ENCODE assay signal across 11 mouse cellular contexts in the genomic region with DNA sequence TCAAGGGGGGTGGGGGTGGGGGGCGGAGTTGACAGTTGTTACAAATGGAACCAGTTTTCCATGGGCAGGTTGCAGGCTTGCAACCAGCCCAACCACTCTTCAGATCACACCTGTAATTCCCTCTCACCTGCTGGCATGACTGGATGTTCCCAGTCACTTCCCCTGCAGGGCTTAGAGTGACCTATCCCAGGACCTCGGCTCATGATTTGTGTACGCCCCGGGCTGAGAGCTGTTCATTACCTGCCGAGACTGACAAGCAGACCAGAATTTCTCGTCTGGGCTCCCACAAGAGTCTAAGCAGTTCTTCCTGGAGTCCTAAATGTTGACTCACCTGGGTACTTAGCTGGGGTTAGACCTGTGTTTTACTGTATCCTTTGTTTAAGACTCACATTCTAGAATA.
DNase-seq lines count a peak whose midpoint lies in the region; ATAC-seq and TF ChIP-seq lines count a peak whose summit lies in the region.
"Had no signal": no experiment of that assay in that cellular context is flagged by ENCODE, and none has a peak within 500 bp of the region (broad histone marks: within the 10 kb centered on the region; RNA-seq: fewer than 3 reads in every experiment).

No protein-coding gene starts in this region.

- no peaks in the 10 kb centered on the region for H3K36me3 ChIP-seq in hindbrain, embryonic 10.5 days
- no peaks in the 10 kb centered on the region for H3K36me3 ChIP-seq in hindbrain, embryonic 13.5 days
- no peaks in the 10 kb centered on the region for H3K36me3 ChIP-seq in neural tube, embryonic 11.5 days (ENCODE audit: control insufficient read depth, insufficient read depth, low read length)
- H3K36me3 ChIP-seq in stomach, embryonic 14.5 days (ENCODE audit: control insufficient read depth, insufficient read depth, low read length), result no peaks in the 10 kb centered on the region
- H3K36me3 ChIP-seq in midbrain, postnatal 0 days (ENCODE audit: insufficient read depth, low read length), result no peaks in the 10 kb centered on the region

- no peak overlapping the region for H3K4me2 ChIP-seq in hindbrain, embryonic 13.5 days
- no peak overlapping the region for H3K4me2 ChIP-seq in neural tube, embryonic 11.5 days (ENCODE audit: low read depth)
- H3K4me2 ChIP-seq in stomach, embryonic 14.5 days (replicated peaks; ENCODE audit: low read depth, low read length), result no peak overlapping the region
- H3K4me2 ChIP-seq in midbrain, postnatal 0 days (ENCODE audit: low read depth, low read length, poor library complexity, severe bottlenecking), result no peak overlapping the region

- peaks cover 82% of the 10 kb centered on the region for H3K4me1 ChIP-seq in hindbrain, embryonic 10.5 days (replicated peaks)
- H3K4me1 ChIP-seq in hindbrain, embryonic 13.5 days (replicated peaks), result peaks cover 51% of the 10 kb centered on the region
- peaks cover 43% of the 10 kb centered on the region for H3K4me1 ChIP-seq in neural tube, embryonic 11.5 days (ENCODE audit: control insufficient read depth, insufficient read depth, low read length)
- peaks cover 65% of the 10 kb centered on the region for H3K4me1 ChIP-seq in stomach, embryonic 14.5 days (ENCODE audit: control insufficient read depth, insufficient read depth, low read length)
- peaks cover 13% of the 10 kb centered on the region for H3K4me1 ChIP-seq in midbrain, postnatal 0 days (ENCODE audit: insufficient read depth, low read length)

- H3K9ac ChIP-seq in hindbrain, embryonic 13.5 days, result no peak overlapping the region
- H3K9ac ChIP-seq in neural tube, embryonic 11.5 days (ENCODE audit: low read length), result no peak overlapping the region
- no peak overlapping the region for H3K9ac ChIP-seq in stomach, embryonic 14.5 days (replicated peaks; ENCODE audit: low read depth, low read length)
- H3K9ac ChIP-seq in midbrain, postnatal 0 days (replicated peaks; ENCODE audit: low read length, poor library complexity, severe bottlenecking), result no peak overlapping the region

- no peaks in the 10 kb centered on the region for H3K9me3 ChIP-seq in hindbrain, embryonic 10.5 days
- H3K9me3 ChIP-seq in hindbrain, embryonic 13.5 days, result no peaks in the 10 kb centered on the region
- H3K9me3 ChIP-seq in neural tube, embryonic 11.5 days (ENCODE audit: control insufficient read depth, low read length), result no peaks in the 10 kb centered on the region
- H3K9me3 ChIP-seq in stomach, embryonic 14.5 days (ENCODE audit: control insufficient read depth, low read depth, low read length), result no peaks in the 10 kb centered on the region
- H3K9me3 ChIP-seq in midbrain, postnatal 0 days (ENCODE audit: low read length), result no peaks in the 10 kb centered on the region

- no peak for TF ChIP-seq CTCF in midbrain, postnatal 0 days (IDR thresholded peaks at IDR 0.05)

- 76% methylated on average over 6 of the region's 6 CpGs for WGBS in hindbrain, embryonic 10.5 days
- WGBS in hindbrain, embryonic 13.5 days, result 85% methylated on average over 6 of the region's 6 CpGs
- WGBS in neural tube, embryonic 11.5 days, result 70% methylated on average over 6 of the region's 6 CpGs
- WGBS in stomach, embryonic 14.5 days, result 43% methylated on average over 6 of the region's 6 CpGs
- WGBS in midbrain, postnatal 0 days, result 89% methylated on average over 6 of the region's 6 CpGs

- no peak overlapping the region for H3K4me3 ChIP-seq in hindbrain, embryonic 10.5 days
- H3K4me3 ChIP-seq in hindbrain, embryonic 13.5 days, result no peak overlapping the region
- H3K4me3 ChIP-seq in neural tube, embryonic 11.5 days (ENCODE audit: low read depth, low read length), result no peak overlapping the region
- H3K4me3 ChIP-seq in stomach, embryonic 14.5 days (ENCODE audit: low read depth, low read length), result no peak overlapping the region
- no peak overlapping the region for H3K4me3 ChIP-seq in midbrain, postnatal 0 days (ENCODE audit: low read depth, low read length)

- H3K27me3 ChIP-seq in hindbrain, embryonic 10.5 days (ENCODE audit: insufficient read depth, poor library complexity, severe bottlenecking), result no peaks in the 10 kb centered on the region
- no peaks in the 10 kb centered on the region for H3K27me3 ChIP-seq in hindbrain, embryonic 13.5 days
- H3K27me3 ChIP-seq in neural tube, embryonic 11.5 days (ENCODE audit: control insufficient read depth, insufficient read depth, low read length), result no peaks in the 10 kb centered on the region
- H3K27me3 ChIP-seq in stomach, embryonic 14.5 days (ENCODE audit: control insufficient read depth, insufficient read depth, low read length), result no peaks in the 10 kb centered on the region
- H3K27me3 ChIP-seq in midbrain, postnatal 0 days (ENCODE audit: insufficient read depth, low read length), result no peaks in the 10 kb centered on the region

- H3K27ac ChIP-seq in hindbrain, embryonic 10.5 days, result peak overlapping the region; percentile 96
- no peak overlapping the region for H3K27ac ChIP-seq in hindbrain, embryonic 13.5 days
- H3K27ac ChIP-seq in neural tube, embryonic 11.5 days (ENCODE audit: low read depth, low read length), result peak overlapping the region; percentile 54; the same call in 1 of the 2 replicates
- H3K27ac ChIP-seq in stomach, embryonic 14.5 days (ENCODE audit: low read length), result peak overlapping the region; percentile 96
- no peak overlapping the region for H3K27ac ChIP-seq in midbrain, postnatal 0 days (ENCODE audit: low read depth, low read length)

- ATAC-seq in hindbrain, embryonic 13.5 days (ENCODE audit: low FRiP score), result no peak
- ATAC-seq in neural tube, embryonic 11.5 days (ENCODE audit: insufficient read depth, low FRiP score, low TSS enrichment), result no peak
- no peak for ATAC-seq in stomach, embryonic 14.5 days (ENCODE audit: insufficient number of reproducible peaks, insufficient read depth, low FRiP score, low read depth)
- no peak for ATAC-seq in midbrain, postnatal 0 days (ENCODE audit: low FRiP score)
- ATAC-seq: midbrain, embryonic 16.5 days had no signal

- DNase-seq in hindbrain, embryonic 10.5 days (ENCODE audit: low spot score), result no peak
- no peak for DNase-seq in neural tube, embryonic 11.5 days (ENCODE audit: low spot score)
- no peak for DNase-seq in neural tube, embryonic 10.5 days (ENCODE audit: extremely low spot score, low spot score)
- peak; percentile 52 for DNase-seq in forelimb bud, embryonic 11.5 days (ENCODE audit: low read depth, low spot score)
- no peak for DNase-seq in retina, postnatal 1 day
- no peak for DNase-seq in midbrain, postnatal 0 days (ENCODE audit: low spot score)
- DNase-seq: adrenal gland, adult 8-10 months; left cerebral cortex, postnatal 4 days had no signal

Comparison
In these comparisons a context has a peak if more than half of its experiments do, and no peak if none do; other contexts are left out.
1. H3K27ac ChIP-seq: peak in hindbrain, embryonic 10.5 days (single experiment), neural tube, embryonic 11.5 days (single experiment) and stomach, embryonic 14.5 days (single experiment); none in hindbrain, embryonic 13.5 days (single experiment) and midbrain, postnatal 0 days (single experiment).